Mouse (Mus musculus) lung, postnatal 0 days (tissue): Measurements from ENCODE around the gene Scimp.

Experiments used
- CTCF ChIP-seq: IDR thresholded peaks from 2 replicates; pipeline ENCODE4 v1.5.1; 2016; ENCODE audit warnings: antibody characterized with exemption, mild to moderate bottlenecking
- EP300 ChIP-seq: IDR thresholded peaks from 2 replicates; pipeline ENCODE4 v1.6.1; 2016; ENCODE audit warnings: antibody characterized with exemption, mild to moderate bottlenecking, control low read depth

DNA sequence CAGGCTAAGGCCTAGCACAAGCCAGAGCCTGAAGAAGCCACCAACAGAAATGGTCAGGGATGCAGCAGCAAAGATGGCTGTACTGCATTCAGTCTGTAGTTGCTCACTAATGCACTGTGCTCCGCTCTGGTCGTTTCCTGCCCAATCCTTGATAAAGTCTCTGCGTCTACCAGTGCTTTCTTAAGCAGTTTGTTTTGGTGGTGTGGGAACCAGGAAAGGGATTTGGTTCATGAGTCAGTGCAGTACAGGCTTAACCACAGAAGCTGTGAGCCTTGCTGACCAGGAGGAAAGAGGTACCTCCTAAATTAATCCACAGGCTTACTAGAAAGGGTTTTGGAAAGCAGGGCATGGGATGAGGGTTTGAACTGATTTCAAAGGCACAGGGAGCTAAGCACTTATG lies 4.3 kb downstream of the Scimp start:
- TF ChIP-seq CTCF, result no peak
- TF ChIP-seq EP300, result no peak
